Mouse (Mus musculus): ENCODE data around the gene Dbx2. TPM values are rescaled to one million over a fixed set of nuclear protein-coding genes. Genes with fewer than 3 reads are reported as not detected.

Gene Dbx2
- total RNA-seq, 2 experiments from 2014 or later: 26.8 to 41.9 TPM

DNA sequence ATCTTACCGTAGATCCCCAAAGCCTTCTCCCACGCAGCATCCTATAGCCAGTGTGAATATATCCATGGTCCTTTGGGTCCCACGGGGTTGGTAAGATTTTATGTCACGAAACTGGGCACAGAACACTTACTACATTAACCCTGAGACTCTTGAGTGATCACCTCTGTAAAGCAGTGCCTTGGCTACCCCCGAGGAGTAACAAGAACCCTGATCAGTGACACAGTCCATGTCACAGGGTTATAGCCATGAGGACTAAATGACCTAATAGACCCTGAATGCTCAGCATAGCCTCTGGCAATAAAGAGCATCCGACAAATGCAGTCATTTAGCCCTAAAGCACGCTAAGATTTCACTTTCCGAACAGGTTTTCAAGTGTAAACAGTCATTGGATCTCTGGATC, 33.0 kb downstream of the Dbx2 start:
- DNase-seq: no peak

DNA sequence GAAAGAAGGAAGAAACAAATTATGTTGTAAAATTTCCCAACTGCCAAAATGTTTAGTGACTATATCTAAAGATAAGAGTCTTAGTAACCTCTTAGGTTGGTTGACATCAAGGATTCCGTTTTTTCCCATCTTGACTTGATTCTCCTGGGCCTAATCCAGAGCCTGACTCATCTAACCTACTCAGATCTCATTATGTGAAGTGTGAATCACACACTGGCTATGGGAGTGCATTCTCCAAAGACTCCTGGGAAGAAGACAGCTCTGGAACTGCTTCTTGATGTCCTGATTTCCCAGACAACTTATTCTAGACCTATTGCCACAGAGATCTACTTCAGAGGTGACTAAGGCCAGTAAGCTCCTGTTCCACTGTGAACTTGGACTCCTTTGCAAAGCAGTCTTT, 43.2 kb downstream of the Dbx2 start:
- no peak for DNase-seq

GRCm38 (mm10) chr15:95601179-95601578, 54.6 kb downstream of the Dbx2 start:
- DNase-seq: no peak

DNA sequence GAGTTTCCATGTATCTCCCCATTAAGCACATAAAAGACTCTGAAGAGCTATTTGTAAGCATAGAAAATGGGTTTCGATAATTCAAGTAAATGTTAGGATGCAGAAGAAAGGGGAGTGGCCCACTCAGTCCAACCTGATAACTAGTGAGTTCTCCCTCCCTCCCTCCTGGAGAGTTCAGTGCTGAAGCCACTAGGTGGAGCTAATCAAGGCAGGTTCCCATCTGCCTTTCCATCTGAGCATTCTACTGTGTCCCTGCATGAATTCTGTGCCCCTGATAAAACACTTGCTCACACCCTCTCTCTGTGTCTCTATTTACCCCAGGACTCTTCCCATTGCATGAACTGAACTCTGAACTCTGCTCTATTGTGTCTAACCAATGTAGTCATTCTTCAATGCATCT, 57.1 kb downstream of the Dbx2 start:
- DNase-seq: peak; percentile 11 to 16

GRCm38 (mm10) chr15:95586906-95587305, 68.9 kb downstream of the Dbx2 start:
- no peak for DNase-seq

- no peak for DNase-seq
Measured at GRCm38 (mm10) chr15:95584891-95585290, 70.9 kb downstream of the Dbx2 start.

GRCm38 (mm10) chr15:95574661-95575060, 81.1 kb downstream of the Dbx2 start:
- peak in 1 of 2 experiments; percentile 62 for DNase-seq

Other genes starting within 250 kb of the Dbx2 start
- gene Nell2, start 127.4 kb downstream of the Dbx2 start, total RNA-seq (2021): 100 to 1,000 TPM; 744 to 782 TPM
- gene Ano6, start 134.9 kb upstream of the Dbx2 start, total RNA-seq (2021): 10 to 100 TPM; 26.7 TPM

Data from layer of hippocampus, postnatal 36 days (tissue).